Mouse (Mus musculus): ENCODE measurements at regions not wholly inside any gene's neighbourhood (a gene's known extent, or its start where the extent isn't known, plus 50 kb on each side); places are given as distances from the start of the nearest gene placed in this dataset.

DNA sequence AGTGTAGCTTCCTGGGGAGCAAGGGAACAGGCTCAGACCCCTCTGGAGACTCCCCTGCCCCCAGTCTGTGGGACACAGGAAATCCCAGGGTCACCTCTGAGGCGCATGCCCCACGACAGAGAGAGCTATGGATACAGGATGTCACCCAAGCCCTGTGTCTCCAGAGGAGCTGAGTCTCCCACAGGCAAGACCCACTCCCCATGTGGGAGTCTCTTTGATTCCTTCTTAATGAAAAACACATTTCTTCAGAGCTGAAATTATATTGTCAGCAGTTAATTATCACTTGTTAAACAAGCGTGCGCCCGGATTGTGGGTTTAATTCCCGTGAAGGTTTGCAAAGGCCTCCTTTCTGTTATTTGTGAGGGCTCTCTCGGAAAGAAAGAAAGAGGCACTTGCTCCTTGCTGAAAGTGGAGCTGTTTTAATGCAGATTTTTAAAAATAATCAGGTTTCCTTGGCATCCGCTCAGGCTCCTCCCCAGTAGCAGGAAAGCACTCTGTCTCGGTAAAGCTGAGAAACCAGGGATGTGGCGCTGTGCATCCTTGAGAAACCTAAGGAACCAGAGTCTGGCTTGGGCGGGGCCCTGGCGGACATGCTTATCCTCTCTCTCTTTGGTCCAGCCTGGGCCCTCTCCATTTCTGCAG lies 432.6 kb downstream of the Ptpru start:
- H3K36me3 ChIP-seq (ENCODE audit: control insufficient read depth, insufficient read depth) = no peaks in the 10 kb centered on the region
- no peak overlapping the region for H3K4me3 ChIP-seq (ENCODE audit: low read depth, low read length)
- H3K27me3 ChIP-seq (ENCODE audit: control insufficient read depth, insufficient read depth, low read depth, low read length) = no peaks in the 10 kb centered on the region
- no peak for ATAC-seq (ENCODE audit: low read depth)
- H3K4me2 ChIP-seq (ENCODE audit: low read depth, low read length) = no peak overlapping the region
- WGBS (ENCODE audit: insufficient replicate concordance) = 62% methylated on average over 12 of the region's 12 CpGs
- H3K27ac ChIP-seq (ENCODE audit: low read length) = no peak overlapping the region
- H3K4me1 ChIP-seq (ENCODE audit: control insufficient read depth, low read depth, low read length) = no peaks in the 10 kb centered on the region
- no peak overlapping the region for H3K9ac ChIP-seq (ENCODE audit: low read depth, low read length)
- H3K9me3 ChIP-seq (replicated peaks; ENCODE audit: control insufficient read depth, low read length) = no peaks in the 10 kb centered on the region

DNA sequence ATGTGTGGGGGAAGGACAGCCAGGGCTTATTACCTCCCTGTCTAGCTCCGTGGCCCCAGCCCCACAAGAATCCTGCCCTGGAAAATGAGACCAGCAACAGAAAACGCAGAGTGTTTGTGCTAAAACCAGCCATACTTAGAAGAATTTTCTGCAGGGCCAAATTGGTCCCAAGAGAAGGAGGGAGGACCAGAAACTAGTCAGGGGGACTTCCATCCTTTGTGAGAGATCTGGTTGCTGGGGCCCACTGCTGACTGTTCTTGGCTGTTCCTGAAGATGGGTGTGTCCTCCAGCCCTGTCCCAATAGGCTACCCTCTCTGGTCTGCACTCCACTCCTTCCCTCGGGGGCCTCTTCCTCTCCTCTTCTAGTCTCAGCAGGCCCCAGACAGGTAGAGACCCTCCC lies 430.6 kb downstream of the Ptpru start:
- no peak overlapping the region for H3K4me2 ChIP-seq (ENCODE audit: low read depth, low read length)
- no peak overlapping the region for H3K27ac ChIP-seq (ENCODE audit: low read length)
- WGBS (ENCODE audit: insufficient replicate concordance) = 29% methylated on average over 3 of the region's 3 CpGs
- H3K36me3 ChIP-seq (ENCODE audit: control insufficient read depth, insufficient read depth) = no peaks in the 10 kb centered on the region
- H3K9me3 ChIP-seq (replicated peaks; ENCODE audit: control insufficient read depth, low read length) = no peaks in the 10 kb centered on the region
- no peaks in the 10 kb centered on the region for H3K27me3 ChIP-seq (ENCODE audit: control insufficient read depth, insufficient read depth, low read depth, low read length)
- H3K4me3 ChIP-seq (ENCODE audit: low read depth, low read length) = no peak overlapping the region
- no peaks in the 10 kb centered on the region for H3K4me1 ChIP-seq (ENCODE audit: control insufficient read depth, low read depth, low read length)
- H3K9ac ChIP-seq (ENCODE audit: low read depth, low read length) = no peak overlapping the region
- ATAC-seq (ENCODE audit: low read depth) = no peak

DNA sequence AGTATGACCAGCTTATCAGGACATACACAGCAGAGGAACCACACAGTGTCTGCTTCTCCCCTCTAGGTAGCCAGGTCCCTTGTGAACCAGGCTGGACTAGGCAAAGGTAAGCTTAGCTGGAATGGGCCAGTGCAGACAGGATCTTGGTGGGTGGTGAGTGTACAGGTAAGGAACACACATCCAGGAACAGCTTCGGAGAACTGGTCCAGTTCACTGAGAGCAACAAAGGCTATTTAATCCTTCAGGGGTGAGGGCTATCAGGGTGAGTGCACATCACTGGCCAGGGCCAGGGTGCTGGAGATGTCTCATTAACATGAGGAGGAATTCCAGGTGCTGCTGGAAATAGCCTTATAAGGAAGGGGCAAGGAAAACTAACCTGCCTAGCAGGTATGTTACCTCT lies 429.4 kb downstream of the Ptpru start:
- Histone ChIP-seq H3K27ac (ENCODE audit: low read length) (no peak overlapping the region), H3K9ac (ENCODE audit: low read depth, low read length) (no peak overlapping the region), H3K4me3 (ENCODE audit: low read depth, low read length) (no peak overlapping the region), H3K27me3 (ENCODE audit: control insufficient read depth, insufficient read depth, low read depth, low read length) (no peaks in the 10 kb centered on the region), H3K4me1 (ENCODE audit: control insufficient read depth, low read depth, low read length) (no peaks in the 10 kb centered on the region), H3K4me2 (ENCODE audit: low read depth, low read length) (no peak overlapping the region), H3K9me3 (replicated peaks; ENCODE audit: control insufficient read depth, low read length) (no peaks in the 10 kb centered on the region), H3K36me3 (ENCODE audit: control insufficient read depth, insufficient read depth) (no peaks in the 10 kb centered on the region)
- ATAC-seq (ENCODE audit: low read depth) = no peak
- 65% methylated on average over 1 of the region's 1 CpGs for WGBS (ENCODE audit: insufficient replicate concordance)

DNA sequence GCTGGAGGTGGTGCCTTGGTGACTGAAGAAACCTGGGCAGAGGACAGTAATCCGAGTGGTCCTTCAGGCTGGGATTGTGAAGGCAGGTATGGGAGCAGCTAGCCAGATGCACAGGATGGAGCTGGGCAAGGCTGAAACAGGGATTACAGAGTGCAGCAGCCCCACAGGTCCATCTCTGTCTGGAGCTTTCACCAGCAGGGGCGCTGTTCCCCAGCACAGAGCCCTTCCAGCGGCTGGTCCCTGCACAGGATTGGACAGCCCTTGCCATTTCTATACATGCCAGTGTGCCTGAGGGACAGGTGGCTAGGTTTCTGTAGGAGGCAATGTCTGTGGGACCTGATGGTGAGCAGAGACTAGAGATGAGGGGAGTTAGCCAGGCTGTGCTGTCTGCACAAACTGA lies 428.3 kb downstream of the Ptpru start:
- Histone ChIP-seq H3K9me3 (replicated peaks; ENCODE audit: control insufficient read depth, low read length) (no peaks in the 10 kb centered on the region), H3K27me3 (ENCODE audit: control insufficient read depth, insufficient read depth, low read depth, low read length) (no peaks in the 10 kb centered on the region), H3K4me1 (ENCODE audit: control insufficient read depth, low read depth, low read length) (no peaks in the 10 kb centered on the region), H3K27ac (ENCODE audit: low read length) (no peak overlapping the region), H3K4me2 (ENCODE audit: low read depth, low read length) (no peak overlapping the region), H3K9ac (ENCODE audit: low read depth, low read length) (no peak overlapping the region), H3K36me3 (ENCODE audit: control insufficient read depth, insufficient read depth) (no peaks in the 10 kb centered on the region), H3K4me3 (ENCODE audit: low read depth, low read length) (no peak overlapping the region)
- ATAC-seq (ENCODE audit: low read depth) = no peak
- WGBS (ENCODE audit: insufficient replicate concordance) = 26% methylated on average over 3 of the region's 3 CpGs

DNA sequence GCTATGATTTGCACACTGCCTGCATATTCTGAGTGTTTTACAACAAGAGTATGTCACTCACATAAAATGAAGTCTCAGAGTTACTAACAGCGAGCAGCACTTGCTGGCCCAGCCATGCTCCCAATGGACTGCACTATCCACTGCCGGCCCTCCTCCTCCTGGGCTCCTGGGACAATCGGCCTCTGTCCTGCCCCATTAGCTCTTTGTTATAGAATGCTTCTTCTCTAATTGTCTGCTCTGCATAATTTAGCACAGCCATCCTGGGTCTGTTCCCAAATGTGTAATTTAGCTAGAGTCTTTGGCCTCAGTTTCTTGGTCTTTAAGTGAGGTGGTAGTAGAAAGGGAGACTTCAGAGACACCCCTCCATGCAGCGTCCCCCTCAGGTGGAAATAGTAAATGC lies 426.2 kb downstream of the Ptpru start:
- Histone ChIP-seq H3K27ac (ENCODE audit: low read length) (no peak overlapping the region), H3K4me2 (ENCODE audit: low read depth, low read length) (no peak overlapping the region), H3K9ac (ENCODE audit: low read depth, low read length) (no peak overlapping the region), H3K4me3 (ENCODE audit: low read depth, low read length) (no peak overlapping the region), H3K4me1 (ENCODE audit: control insufficient read depth, low read depth, low read length) (no peaks in the 10 kb centered on the region), H3K36me3 (ENCODE audit: control insufficient read depth, insufficient read depth) (no peaks in the 10 kb centered on the region), H3K9me3 (replicated peaks; ENCODE audit: control insufficient read depth, low read length) (no peaks in the 10 kb centered on the region), H3K27me3 (ENCODE audit: control insufficient read depth, insufficient read depth, low read depth, low read length) (no peaks in the 10 kb centered on the region)
- WGBS (ENCODE audit: insufficient replicate concordance) = 51% methylated on average over 4 of the region's 4 CpGs
- no peak for ATAC-seq (ENCODE audit: low read depth)

DNA sequence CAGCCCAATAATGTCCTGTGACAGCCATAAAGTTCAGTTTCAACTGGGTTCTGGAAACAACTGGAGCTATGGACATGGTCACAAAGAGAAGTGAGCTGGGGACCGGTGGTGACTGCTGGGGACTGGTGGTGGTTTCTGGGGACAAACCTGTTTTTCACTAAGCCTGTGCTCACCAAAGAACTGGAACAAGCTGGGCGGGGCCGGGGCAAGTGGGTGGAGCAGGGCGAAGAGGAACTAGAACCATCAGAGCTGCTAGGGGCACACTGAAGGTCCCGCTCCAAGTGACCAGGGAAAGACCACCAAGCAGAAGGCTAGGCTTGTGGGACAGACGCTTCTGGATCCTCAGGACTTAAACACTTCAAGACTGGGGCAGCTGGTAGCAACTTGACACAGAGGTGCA lies 424.7 kb downstream of the Ptpru start:
- Histone ChIP-seq H3K4me1 (ENCODE audit: control insufficient read depth, low read depth, low read length) (no peaks in the 10 kb centered on the region), H3K4me2 (ENCODE audit: low read depth, low read length) (no peak overlapping the region), H3K4me3 (ENCODE audit: low read depth, low read length) (no peak overlapping the region), H3K9me3 (replicated peaks; ENCODE audit: control insufficient read depth, low read length) (no peaks in the 10 kb centered on the region), H3K36me3 (ENCODE audit: control insufficient read depth, insufficient read depth) (no peaks in the 10 kb centered on the region), H3K27me3 (ENCODE audit: control insufficient read depth, insufficient read depth, low read depth, low read length) (no peaks in the 10 kb centered on the region), H3K9ac (ENCODE audit: low read depth, low read length) (no peak overlapping the region), H3K27ac (ENCODE audit: low read length) (no peak overlapping the region)
- 39% methylated on average over 6 of the region's 6 CpGs for WGBS (ENCODE audit: insufficient replicate concordance)
- ATAC-seq (ENCODE audit: low read depth) = no peak

DNA sequence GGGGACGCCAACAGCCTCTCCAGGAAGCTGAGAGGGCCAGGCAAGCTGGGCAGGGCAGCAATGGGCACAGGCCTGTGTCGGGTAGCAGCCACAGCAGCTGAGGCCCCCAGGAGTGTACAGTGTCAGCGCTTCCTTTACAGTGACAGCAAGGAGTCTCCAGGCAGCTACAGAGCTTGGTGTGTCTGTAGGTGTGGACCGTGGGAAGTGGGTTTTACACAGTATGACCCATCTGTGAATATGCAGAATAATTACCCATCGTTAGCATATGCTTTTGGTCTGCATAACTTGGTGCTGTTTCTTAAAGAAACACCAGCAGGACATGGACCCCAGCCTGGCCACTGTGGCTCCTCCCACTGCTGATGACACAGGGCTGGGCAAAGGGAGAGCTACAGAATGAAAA lies 422.6 kb downstream of the Ptpru start:
- H3K36me3 ChIP-seq (ENCODE audit: control insufficient read depth, insufficient read depth) = no peaks in the 10 kb centered on the region
- no peaks in the 10 kb centered on the region for H3K4me1 ChIP-seq (ENCODE audit: control insufficient read depth, low read depth, low read length)
- no peak overlapping the region for H3K4me3 ChIP-seq (ENCODE audit: low read depth, low read length)
- no peak overlapping the region for H3K9ac ChIP-seq (ENCODE audit: low read depth, low read length)
- ATAC-seq (ENCODE audit: low read depth) = no peak
- no peaks in the 10 kb centered on the region for H3K9me3 ChIP-seq (replicated peaks; ENCODE audit: control insufficient read depth, low read length)
- no peaks in the 10 kb centered on the region for H3K27me3 ChIP-seq (ENCODE audit: control insufficient read depth, insufficient read depth, low read depth, low read length)
- WGBS (ENCODE audit: insufficient replicate concordance) = 46% methylated on average over 5 of the region's 5 CpGs
- H3K27ac ChIP-seq (ENCODE audit: low read length) = no peak overlapping the region
- H3K4me2 ChIP-seq (ENCODE audit: low read depth, low read length) = no peak overlapping the region

DNA sequence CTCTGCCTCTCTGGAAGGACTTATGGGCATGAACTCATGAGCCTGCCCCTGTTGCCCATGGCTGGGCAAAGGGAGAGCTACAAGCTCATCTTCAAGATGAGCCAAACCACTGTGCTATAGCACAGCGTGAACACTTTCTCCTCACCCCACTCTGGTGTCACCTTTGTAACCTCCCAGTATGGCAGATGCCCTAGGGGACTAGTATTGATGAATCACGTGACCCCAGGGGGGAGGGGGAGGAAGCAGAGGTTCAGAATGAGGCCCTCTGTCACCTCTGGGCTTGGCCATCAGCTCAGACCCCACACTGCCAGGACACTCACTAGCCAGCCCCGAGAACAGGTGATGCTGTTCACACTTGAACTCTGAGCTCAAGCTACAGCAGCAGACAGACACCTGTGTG lies 421.9 kb downstream of the Ptpru start:
- Histone ChIP-seq H3K9me3 (replicated peaks; ENCODE audit: control insufficient read depth, low read length) (no peaks in the 10 kb centered on the region), H3K36me3 (ENCODE audit: control insufficient read depth, insufficient read depth) (no peaks in the 10 kb centered on the region), H3K27me3 (ENCODE audit: control insufficient read depth, insufficient read depth, low read depth, low read length) (no peaks in the 10 kb centered on the region), H3K4me3 (ENCODE audit: low read depth, low read length) (no peak overlapping the region), H3K27ac (ENCODE audit: low read length) (no peak overlapping the region), H3K4me1 (ENCODE audit: control insufficient read depth, low read depth, low read length) (no peaks in the 10 kb centered on the region), H3K9ac (ENCODE audit: low read depth, low read length) (no peak overlapping the region), H3K4me2 (ENCODE audit: low read depth, low read length) (no peak overlapping the region)
- no peak for ATAC-seq (ENCODE audit: low read depth)
- 44% methylated on average over 3 of the region's 3 CpGs for WGBS (ENCODE audit: insufficient replicate concordance)

DNA sequence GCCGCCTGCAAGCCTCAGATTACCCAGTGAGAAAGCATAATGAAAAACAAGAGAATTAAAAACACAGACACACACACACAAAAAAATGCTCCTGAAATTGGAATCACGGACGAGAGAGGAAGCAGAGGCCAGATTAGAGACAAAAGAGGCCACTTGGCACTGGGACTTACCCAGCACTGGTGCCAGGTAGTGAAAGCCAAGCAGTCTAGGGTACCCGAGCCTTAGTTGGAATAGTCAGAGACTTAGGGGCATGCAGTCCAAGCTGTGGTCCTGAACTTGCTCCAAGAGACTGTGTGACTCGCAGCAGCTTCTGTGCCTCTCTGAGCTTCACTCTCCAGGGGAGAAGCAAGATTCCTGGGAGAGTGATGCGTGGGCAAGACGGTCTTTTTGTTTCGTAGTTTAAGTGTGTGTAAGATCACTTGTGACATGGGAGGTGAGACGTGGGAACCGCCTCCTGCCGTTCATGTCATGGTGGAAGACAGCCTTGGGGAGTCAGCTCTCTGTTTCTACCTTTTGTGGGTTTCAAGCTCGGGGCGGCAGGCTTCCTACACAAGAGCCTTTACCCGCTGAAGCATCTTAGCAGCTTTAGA lies 420.8 kb downstream of the Ptpru start:
- ATAC-seq (ENCODE audit: low read depth) = no peak

More for the DNA sequence above, 420.8 kb downstream of the Ptpru start:
- Histone ChIP-seq H3K4me3 (ENCODE audit: low read depth, low read length) (no peak overlapping the region), H3K9ac (ENCODE audit: low read depth, low read length) (no peak overlapping the region), H3K9me3 (replicated peaks; ENCODE audit: control insufficient read depth, low read length) (no peaks in the 10 kb centered on the region), H3K4me1 (ENCODE audit: control insufficient read depth, low read depth, low read length) (no peaks in the 10 kb centered on the region), H3K27ac (ENCODE audit: low read length) (no peak overlapping the region), H3K27me3 (ENCODE audit: control insufficient read depth, insufficient read depth, low read depth, low read length) (no peaks in the 10 kb centered on the region), H3K36me3 (ENCODE audit: control insufficient read depth, insufficient read depth) (no peaks in the 10 kb centered on the region), H3K4me2 (ENCODE audit: low read depth, low read length) (no peak overlapping the region)
- WGBS (ENCODE audit: insufficient replicate concordance) = 63% methylated on average over 14 of the region's 14 CpGs

Measured in liver, embryonic 16.5 days (tissue).